Mouse (Mus musculus) intestine, embryonic 14.5 days (tissue): Measurements from ENCODE around the gene Six6. TPM values are rescaled to one million over a fixed set of nuclear protein-coding genes. Genes with fewer than 3 reads are reported as not detected.

Experiments
- polyA plus RNA-seq: library from polyadenylated mRNA; unstranded; fragments of >200 nt; fragmentation: Nextera tagmentation; extraction: Ambion mirVana; gene quantifications from 2 replicates; pipeline ENCODE4 v1.2.1, GENCODE M21; 2014

The Six6 gene
- polyA plus RNA-seq, 1 experiment from 2014 or later, result not detected

Other genes with a start within 250 kb of the Six6 start
- gene Ppm1a, start 182.4 kb upstream of the Six6 start, polyA plus RNA-seq, result 65.8 and 83.3 TPM in 2 replicates
- gene 4930447C04Rik, start 882 bp downstream of the Six6 start, polyA plus RNA-seq, result 1.0 and 2.0 TPM in 2 replicates
- gene Six1, start 114.0 kb downstream of the Six6 start, polyA plus RNA-seq, result not detected in 2 replicates
- 0.74 and 0.83 TPM in 2 replicates for gene Six4, start 173.6 kb downstream of the Six6 start, polyA plus RNA-seq
- 31.0 and 34.4 TPM in 2 replicates for gene Mnat1, start 183.8 kb downstream of the Six6 start, polyA plus RNA-seq